Mouse (Mus musculus) frontal cortex, postnatal 10 days (tissue): ENCODE measurements around the gene Nab2.
"Not testable (repeated sequence)": the region's sequence is repeated elsewhere in the genome, so short reads cannot be mapped to it uniquely, and the experiment has no call there.

Experiments used
- DNase-seq, 2 experiments: peaks; one replicate each; pipeline ENCODE4 v3.0.0; 2022; ENCODE audit warnings: low spot score in 2 of 2, mixed read lengths in 1 of 2

Gene Nab2

GRCm38 (mm10) chr10:127674046-127674655, 5.8 kb upstream of the Nab2 start:
- no peak for DNase-seq

- DNase-seq, result no peak
These were observed 2.9 kb upstream of the Nab2 start for GRCm38 (mm10) chr10:127671276-127671675.

- no peak for DNase-seq
These were observed 1.8 kb upstream of the Nab2 start for GRCm38 (mm10) chr10:127670185-127670584.

GRCm38 (mm10) chr10:127669170-127669569, 802 bp upstream of the Nab2 start:
- DNase-seq, result peak; percentile 55 to 77

- peak; percentile 78 to 81 for DNase-seq
These were observed 887 bp downstream of the Nab2 start for GRCm38 (mm10) chr10:127667269-127668092.

GRCm38 (mm10) chr10:127666501-127667268, 1.7 kb downstream of the Nab2 start, which contains the start of gene Nemp1:
Gene Nemp1, plus strand, starts transcription at chr10:127666901.
- peak; percentile 73 for DNase-seq

GRCm38 (mm10) chr10:127665366-127666181, 2.8 kb downstream of the Nab2 start:
- DNase-seq, result no peak

GRCm38 (mm10) chr10:127664891-127665290, 3.5 kb downstream of the Nab2 start:
- no peak for DNase-seq

GRCm38 (mm10) chr10:127664166-127664565, 4.2 kb downstream of the Nab2 start:
- DNase-seq, result no peak

GRCm38 (mm10) chr10:127663590-127663989, 4.8 kb downstream of the Nab2 start:
- no peak for DNase-seq

- peak in 1 of 2 experiments; percentile 48 for DNase-seq
These were observed 5.6 kb downstream of the Nab2 start for GRCm38 (mm10) chr10:127662666-127663253.

GRCm38 (mm10) chr10:127661915-127662663, 6.3 kb downstream of the Nab2 start:
- DNase-seq, result peak in 1 of 2 experiments; percentile 46

GRCm38 (mm10) chr10:127661291-127661914, 7.0 kb downstream of the Nab2 start:
- peak in 1 of 2 experiments; percentile 29 for DNase-seq

GRCm38 (mm10) chr10:127659551-127659950, 8.8 kb downstream of the Nab2 start:
- DNase-seq, result no peak

GRCm38 (mm10) chr10:127658076-127658475, 10.3 kb downstream of the Nab2 start:
- no peak for DNase-seq

GRCm38 (mm10) chr10:127657617-127658016, 10.8 kb downstream of the Nab2 start:
- not testable (repeated sequence) for DNase-seq

- DNase-seq, result no peak
These were observed 13.3 kb downstream of the Nab2 start for GRCm38 (mm10) chr10:127654970-127655579.

- DNase-seq, result no peak
These were observed 15.3 kb downstream of the Nab2 start for GRCm38 (mm10) chr10:127652906-127653638.

- DNase-seq, result no peak
These were observed 22.6 kb downstream of the Nab2 start for GRCm38 (mm10) chr10:127645791-127646190.
